ENCODE assay signal across 8 mouse cellular contexts in genomic region chr14:22647879-22648611, GRCm38 (mm10).
DNase-seq lines count a peak whose midpoint lies in the region; ATAC-seq lines count a peak whose summit lies in the region.

No protein-coding gene starts in this region.

- peak; percentile 50 for DNase-seq in gastrocnemius, postnatal 25 days
- no peak for DNase-seq in gastrocnemius, postnatal 4 days (ENCODE audit: low spot score in 2 of 2)
- peak; percentile 50 to 86 for DNase-seq in heart, adult 9 months (ENCODE audit: low spot score in 2 of 2)
- no peak for DNase-seq in B cell, adult 2 months
- no peak for DNase-seq in midbrain, embryonic 14.5 days
- DNase-seq in layer of hippocampus, adult 18-20 months (ENCODE audit: low spot score in 2 of 2): no peak

- peak; percentile 46 for ATAC-seq in kidney, embryonic 16.5 days (ENCODE audit: low FRiP score, low TSS enrichment)
- ATAC-seq in stomach, embryonic 14.5 days (ENCODE audit: insufficient number of reproducible peaks, insufficient read depth, low FRiP score, low read depth): peak; percentile 59
- ATAC-seq in midbrain, embryonic 14.5 days (ENCODE audit: low FRiP score, low TSS enrichment): no peak

- H3K27ac ChIP-seq in kidney, embryonic 16.5 days (ENCODE audit: low read length): peak overlapping the region; percentile 39; the same call in 1 of the 2 replicates
- H3K27ac ChIP-seq in stomach, embryonic 14.5 days (ENCODE audit: low read length): no peak overlapping the region
- H3K27ac ChIP-seq in midbrain, embryonic 14.5 days (replicated peaks; ENCODE audit: low read depth, low read length): no peak overlapping the region

- H3K4me2 ChIP-seq in kidney, embryonic 16.5 days (replicated peaks; ENCODE audit: low read depth, low read length): no peak overlapping the region
- H3K4me2 ChIP-seq in stomach, embryonic 14.5 days (replicated peaks; ENCODE audit: low read depth, low read length): no peak overlapping the region
- H3K4me2 ChIP-seq in midbrain, embryonic 14.5 days (ENCODE audit: low read length): no peak overlapping the region

- 0 out of 2 replicates have a peak overlapping the region, but pooled peaks have one; percentile 1 for H3K9ac ChIP-seq in kidney, embryonic 16.5 days (replicated peaks; ENCODE audit: low read length)
- no peak overlapping the region for H3K9ac ChIP-seq in stomach, embryonic 14.5 days (replicated peaks; ENCODE audit: low read depth, low read length)
- no peak overlapping the region for H3K9ac ChIP-seq in midbrain, embryonic 14.5 days (replicated peaks; ENCODE audit: low read length)

- peaks cover 40% of the 10 kb centered on the region for H3K4me1 ChIP-seq in kidney, embryonic 16.5 days (ENCODE audit: insufficient read depth, low read length)
- H3K4me1 ChIP-seq in stomach, embryonic 14.5 days (ENCODE audit: control insufficient read depth, insufficient read depth, low read length): peaks cover 34% of the 10 kb centered on the region
- no peaks in the 10 kb centered on the region for H3K4me1 ChIP-seq in midbrain, embryonic 14.5 days (ENCODE audit: control insufficient read depth, insufficient read depth, low read length)

- H3K9me3 ChIP-seq in kidney, embryonic 16.5 days (ENCODE audit: low read length): no peaks in the 10 kb centered on the region
- no peaks in the 10 kb centered on the region for H3K9me3 ChIP-seq in stomach, embryonic 14.5 days (ENCODE audit: control insufficient read depth, low read depth, low read length)
- H3K9me3 ChIP-seq in midbrain, embryonic 14.5 days (ENCODE audit: control insufficient read depth, low read length): no peaks in the 10 kb centered on the region

- no peak overlapping the region for H3K4me3 ChIP-seq in kidney, embryonic 16.5 days (ENCODE audit: low read length)
- no peak overlapping the region for H3K4me3 ChIP-seq in stomach, embryonic 14.5 days (ENCODE audit: low read depth, low read length)
- no peak overlapping the region for H3K4me3 ChIP-seq in midbrain, embryonic 14.5 days (replicated peaks; ENCODE audit: low read depth, low read length)

- 32% methylated on average over 9 of the region's 9 CpGs for WGBS in kidney, embryonic 16.5 days
- 24% methylated on average over 9 of the region's 9 CpGs for WGBS in stomach, embryonic 14.5 days
- 74% methylated on average over 9 of the region's 9 CpGs for WGBS in midbrain, embryonic 14.5 days

- no peaks in the 10 kb centered on the region for H3K27me3 ChIP-seq in kidney, embryonic 16.5 days (ENCODE audit: insufficient read depth, low read length)
- no peaks in the 10 kb centered on the region for H3K27me3 ChIP-seq in stomach, embryonic 14.5 days (ENCODE audit: control insufficient read depth, insufficient read depth, low read length)
- H3K27me3 ChIP-seq in midbrain, embryonic 14.5 days (ENCODE audit: control insufficient read depth, insufficient read depth, low read length): no peaks in the 10 kb centered on the region

- no peaks in the 10 kb centered on the region for H3K36me3 ChIP-seq in kidney, embryonic 16.5 days (ENCODE audit: insufficient read depth, low read length)
- H3K36me3 ChIP-seq in stomach, embryonic 14.5 days (ENCODE audit: control insufficient read depth, insufficient read depth, low read length): no peaks in the 10 kb centered on the region
- no peaks in the 10 kb centered on the region for H3K36me3 ChIP-seq in midbrain, embryonic 14.5 days (ENCODE audit: control insufficient read depth, insufficient read depth, low read length)

Comparison
In these comparisons a context has a peak if more than half of its experiments do, and no peak if none do; other contexts are left out.
1. DNase-seq: peak in gastrocnemius, postnatal 25 days (single experiment) and heart, adult 9 months (2 of 2); none in gastrocnemius, postnatal 4 days (0 of 2), B cell, adult 2 months (0 of 2), midbrain, embryonic 14.5 days (single experiment) and layer of hippocampus, adult 18-20 months (0 of 2).